Mouse (Mus musculus) adrenal gland, postnatal 10 days (tissue): ENCODE measurements around the gene Mnt. TPM values are rescaled to one million over a fixed set of nuclear protein-coding genes. Genes with fewer than 3 reads are reported as not detected.

Experiments
- DNase-seq: peaks from one replicate; pipeline ENCODE4 v3.0.0; 2021; ENCODE audit warnings: mixed read lengths
- long read RNA-seq, 2 experiments: library from polyadenylated mRNA; stranded (forward); transcript quantifications; one replicate each; pipeline ENCODE4 v2.0.0; 2021
- total RNA-seq, 2 experiments: library from RNA; stranded (reverse); gene quantifications; 2 replicates each; pipeline ENCODE4 v1.2.3; 2021

The Mnt gene
- 10 to 100 TPM; 19.1 to 20.6 TPM for total RNA-seq
- long read RNA-seq, experiment 1, partial matches to known transcripts: 18 of 19 reads
- long read RNA-seq, experiment 1, other reads (novel, unspliced or antisense): 1 of 19 reads
- long read RNA-seq, experiment 2, full-length matches to known transcripts: 2 of 6 reads
- long read RNA-seq, experiment 2, partial matches to known transcripts: 4 of 6 reads
- long read RNA-seq, experiment 2, other reads (novel, unspliced or antisense): 0 of 6 reads

DNA sequence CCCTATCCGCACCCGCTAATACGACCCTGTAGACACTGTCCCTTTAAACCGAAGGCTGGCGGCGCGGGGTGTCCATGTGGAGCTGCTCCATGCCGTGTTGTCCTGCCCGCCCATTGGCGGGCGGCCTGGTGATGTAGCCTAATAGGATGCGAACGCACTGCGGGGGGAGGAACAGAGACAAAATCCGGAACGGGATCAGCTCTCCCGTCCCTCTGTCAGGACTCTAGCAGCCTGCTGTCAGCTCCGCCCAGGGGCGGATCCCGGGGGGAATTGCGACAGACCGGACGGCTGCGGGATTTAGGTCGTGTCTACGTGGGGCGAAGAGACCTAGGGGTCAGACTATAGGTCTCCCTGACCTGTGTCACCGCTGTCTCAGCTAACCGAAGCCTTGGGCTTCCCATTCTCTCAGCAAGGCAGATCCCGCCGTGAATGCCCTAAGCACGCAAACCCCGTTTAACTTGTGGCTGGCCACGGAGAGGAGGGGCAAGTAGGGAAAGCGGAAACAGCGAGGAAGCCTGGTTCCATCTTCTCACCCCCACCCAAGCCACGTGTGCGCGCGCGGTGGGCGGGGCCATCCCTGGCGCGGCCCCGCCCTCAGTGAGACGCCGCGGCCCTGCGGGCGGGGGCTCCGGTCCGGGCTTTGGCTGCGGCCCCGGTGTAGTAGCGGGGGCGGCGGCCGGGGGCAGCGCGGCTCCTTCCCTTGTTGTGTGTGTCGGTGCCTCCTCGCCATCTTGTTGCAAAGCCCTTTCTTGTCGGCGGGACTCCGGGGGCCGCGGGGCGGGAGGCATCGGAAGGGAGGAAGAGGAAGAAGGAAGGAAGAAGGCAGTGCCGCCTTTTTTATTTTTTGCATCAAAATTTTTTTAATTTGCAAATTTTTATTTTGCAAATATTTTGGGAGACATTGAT lies at the start of gene Mnt:
TSS of gene Mnt (plus strand) at position 665 of the 906 bp plus-strand sequence.
- peak; percentile 99 for DNase-seq

DNA sequence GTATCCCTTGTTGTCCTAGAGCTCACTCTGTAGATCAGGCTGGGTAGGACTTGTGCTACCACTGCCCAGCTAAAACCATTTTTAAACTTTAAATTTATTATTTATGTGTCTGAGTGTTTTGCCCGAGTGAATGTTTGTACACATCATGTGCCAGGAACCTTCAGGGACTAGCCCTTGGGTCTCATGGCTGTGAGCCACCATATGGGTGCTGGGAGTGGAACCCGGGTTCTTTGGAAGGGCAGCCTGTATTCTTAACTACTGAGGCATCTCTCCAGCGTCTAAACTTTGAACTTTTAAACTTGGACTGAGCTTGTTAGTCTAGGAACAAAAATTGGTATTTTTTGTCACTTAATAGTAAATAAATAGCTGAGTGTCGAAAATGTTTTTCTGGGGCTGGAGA lies 37.8 kb upstream of the Mnt start:
- DNase-seq: no peak

DNA sequence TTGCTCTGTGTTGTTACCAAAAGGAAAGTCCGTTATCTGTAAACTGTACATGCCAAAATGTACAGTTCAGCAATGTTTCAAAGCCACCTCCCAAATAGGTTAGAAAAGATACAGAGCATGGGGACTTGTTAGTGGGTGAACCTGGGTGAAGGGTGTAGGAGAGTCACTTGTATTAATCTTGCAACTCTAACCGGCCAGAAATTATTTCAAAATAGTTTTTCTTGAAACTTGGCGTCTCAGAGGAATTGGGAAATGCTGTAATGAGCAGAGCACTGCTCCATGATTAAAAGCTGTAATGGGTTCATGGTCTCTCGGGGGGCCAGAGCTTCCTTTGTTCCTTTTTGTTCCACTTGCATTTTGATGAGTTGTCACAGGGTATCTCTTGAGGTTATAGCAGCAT lies 30.1 kb upstream of the Mnt start:
- DNase-seq: no peak

DNA sequence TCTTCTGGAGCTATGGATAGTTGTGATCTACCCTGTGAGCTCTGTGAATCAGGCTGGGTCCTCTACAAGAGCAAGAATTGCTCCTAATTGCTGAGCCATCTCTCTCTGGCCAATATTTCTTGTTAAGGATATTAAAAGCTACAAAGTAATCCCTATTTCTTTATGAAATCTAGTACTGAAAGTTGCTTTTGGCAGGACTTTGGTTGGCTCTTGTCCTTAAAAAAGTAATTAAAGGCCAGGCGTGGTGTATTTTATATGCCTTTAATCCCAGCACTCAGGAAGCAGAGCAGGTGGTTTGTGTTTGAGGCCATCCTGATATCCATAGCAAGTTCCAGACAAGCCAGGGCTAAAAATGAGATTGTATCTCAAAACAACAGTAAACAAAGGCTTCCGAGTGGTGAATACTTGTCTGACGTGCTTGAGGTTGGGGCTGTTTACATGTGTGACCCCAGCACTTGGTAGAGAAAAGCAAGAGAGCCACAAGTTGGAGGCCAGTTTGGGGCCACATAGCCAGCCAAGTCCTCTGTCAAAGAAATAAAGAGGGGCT lies 26.6 kb upstream of the Mnt start:
- no peak for DNase-seq

DNA sequence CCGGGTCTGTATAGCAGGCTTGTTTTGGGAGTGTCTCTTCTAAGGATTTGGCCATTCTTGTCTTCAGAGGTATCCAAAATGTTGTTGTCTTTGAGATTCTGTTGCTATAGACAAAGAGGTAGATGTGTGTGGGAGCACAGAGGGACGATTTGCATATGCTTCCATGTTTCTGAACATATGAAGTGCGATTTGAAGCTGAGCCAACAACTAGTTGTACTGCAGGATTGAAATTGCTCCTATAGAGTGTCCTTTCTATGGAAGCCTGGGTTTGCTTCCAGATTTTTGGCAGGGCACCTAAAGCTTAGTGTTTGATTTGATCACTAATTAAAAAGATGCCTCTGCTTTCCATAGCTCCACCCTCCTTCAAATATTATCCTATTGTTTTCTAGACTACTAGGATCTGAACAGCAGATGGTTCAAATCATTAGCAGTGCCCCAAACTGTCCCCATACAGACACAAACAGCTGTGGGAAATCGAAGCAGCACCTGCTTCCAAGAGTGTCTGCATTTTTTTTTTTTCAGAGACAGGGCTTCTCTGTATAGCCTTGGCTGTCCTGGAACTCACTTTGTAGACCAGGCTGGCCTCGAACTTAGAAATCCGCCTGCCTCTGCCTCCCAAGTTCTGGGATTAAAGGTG lies 23.4 kb upstream of the Mnt start:
- DNase-seq: no peak

DNA sequence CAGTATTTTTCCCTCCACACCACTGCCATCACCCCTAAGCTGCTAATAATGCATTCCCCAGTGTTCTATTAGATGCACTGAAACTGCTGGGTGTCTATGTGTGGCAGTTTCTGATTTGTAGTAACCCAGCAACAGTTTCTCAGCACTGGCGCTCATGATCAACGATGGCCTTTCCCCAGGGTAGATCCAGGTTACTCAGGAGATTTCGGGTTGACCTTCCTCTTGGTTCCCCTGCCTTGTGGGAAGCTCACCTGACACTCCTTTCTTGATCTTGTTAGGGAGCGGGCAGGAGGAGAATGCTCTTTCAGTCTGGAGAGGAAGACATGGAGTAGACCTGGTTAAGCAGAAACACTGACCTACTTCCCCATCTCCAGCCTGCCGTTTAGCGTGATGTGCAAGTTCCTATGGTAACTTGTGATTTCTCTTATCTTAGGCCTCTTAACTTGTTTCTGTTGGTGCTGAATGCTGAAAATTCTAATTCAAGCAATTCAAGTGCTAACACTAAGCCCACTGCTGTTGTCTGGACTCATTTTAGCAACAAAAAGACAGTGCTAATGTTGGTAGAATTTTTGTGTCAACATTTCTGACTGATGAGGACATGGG lies 22.4 kb upstream of the Mnt start:
- DNase-seq: no peak

DNA sequence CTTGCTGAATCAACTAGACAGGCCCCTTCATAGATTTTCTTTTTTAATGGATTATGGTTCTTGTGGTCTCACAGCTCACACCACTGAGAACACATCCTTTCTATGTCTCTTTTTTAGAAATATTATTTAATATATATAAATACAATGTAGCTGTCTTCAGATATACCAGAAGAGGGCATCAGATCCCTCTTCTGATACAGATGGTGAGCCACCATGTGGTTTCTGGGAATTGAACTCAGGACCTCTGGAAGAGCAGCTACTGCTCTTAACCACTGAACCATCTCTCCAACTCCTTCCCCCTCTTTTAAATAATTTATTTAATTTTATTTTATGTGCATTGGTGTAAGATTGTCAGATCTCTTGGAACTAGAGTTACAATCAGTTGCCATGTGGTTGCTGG lies 20.6 kb upstream of the Mnt start:
- no peak for DNase-seq

DNA sequence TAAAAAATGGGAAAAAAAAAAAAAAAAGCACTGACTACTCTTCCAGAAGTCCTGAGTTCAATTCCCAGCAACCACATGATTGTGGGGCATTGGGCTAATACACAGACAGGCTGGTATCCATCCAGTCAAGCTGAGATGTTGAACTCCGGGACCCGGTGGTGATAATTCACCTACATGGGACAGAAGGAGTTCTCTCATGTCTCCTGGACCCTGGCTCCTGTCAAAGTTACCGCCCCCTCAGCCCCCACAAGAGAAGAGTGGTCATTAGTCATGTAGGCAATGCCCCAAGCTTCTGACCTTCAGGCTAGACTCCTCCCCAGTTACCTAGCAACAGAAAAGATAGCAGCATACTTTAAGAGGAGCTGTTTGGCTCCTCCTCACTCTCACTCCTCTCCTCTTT lies 19.7 kb upstream of the Mnt start:
- peak; percentile 31 for DNase-seq

DNA sequence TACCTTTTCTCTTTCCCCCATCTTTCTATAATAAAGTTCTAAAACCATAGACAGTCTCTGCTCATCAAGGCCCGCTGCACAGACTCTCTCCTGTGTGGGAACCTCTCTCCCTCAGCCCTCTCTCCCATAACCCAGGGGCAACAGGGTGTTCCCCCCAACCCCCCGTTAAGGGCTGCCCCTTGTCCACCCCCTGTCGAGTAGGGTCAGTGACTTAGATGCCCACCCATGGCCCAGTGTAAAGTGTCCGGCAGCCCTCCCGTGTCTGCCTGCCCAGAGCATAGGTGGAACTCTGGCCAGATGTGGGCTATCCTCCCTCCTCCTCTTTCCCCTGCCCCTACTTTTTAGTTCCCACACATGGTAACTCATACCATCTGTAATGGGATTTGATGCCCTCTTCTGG lies 19.2 kb upstream of the Mnt start:
- DNase-seq: no peak

DNA sequence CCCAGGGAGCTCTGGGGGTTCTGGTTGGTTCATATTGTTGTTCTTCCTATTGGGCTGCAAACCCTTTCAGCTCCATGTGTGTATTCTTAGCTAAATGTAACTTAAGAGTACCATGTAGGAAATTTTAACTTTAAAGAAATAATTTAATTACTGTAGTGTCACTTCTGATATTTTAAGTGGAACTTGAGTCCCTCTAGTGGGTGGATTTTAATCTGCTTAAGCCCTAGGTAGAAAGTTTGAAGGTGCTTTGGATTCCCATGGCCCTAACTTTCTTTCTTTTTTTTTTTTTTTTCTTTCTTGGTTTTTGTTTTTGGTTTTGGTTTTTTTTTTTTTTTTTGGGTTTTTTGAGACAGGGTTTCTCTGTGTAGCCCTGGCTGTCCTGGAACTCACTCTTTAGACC lies 14.9 kb upstream of the Mnt start:
- DNase-seq: no peak

DNA sequence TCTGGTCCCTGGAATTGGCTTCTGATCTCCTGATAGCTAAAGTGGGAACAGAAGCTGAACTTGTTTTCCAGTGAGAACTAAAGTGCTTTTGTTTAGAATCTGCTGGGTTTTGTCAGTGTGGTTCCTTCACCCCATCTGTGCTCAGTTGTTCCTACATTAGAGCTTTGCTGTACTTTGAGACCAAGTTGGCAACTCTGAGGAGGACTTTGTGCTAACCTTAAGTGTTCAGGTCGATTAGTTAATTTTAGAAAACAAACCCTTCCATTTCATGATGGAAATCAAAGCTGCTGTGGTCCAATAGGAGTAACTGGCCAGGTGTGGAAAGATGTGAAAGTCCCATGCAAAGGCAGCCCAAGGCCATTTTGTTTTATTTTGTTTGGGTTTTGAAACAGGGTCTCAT lies 9.8 kb upstream of the Mnt start:
- DNase-seq: no peak

DNA sequence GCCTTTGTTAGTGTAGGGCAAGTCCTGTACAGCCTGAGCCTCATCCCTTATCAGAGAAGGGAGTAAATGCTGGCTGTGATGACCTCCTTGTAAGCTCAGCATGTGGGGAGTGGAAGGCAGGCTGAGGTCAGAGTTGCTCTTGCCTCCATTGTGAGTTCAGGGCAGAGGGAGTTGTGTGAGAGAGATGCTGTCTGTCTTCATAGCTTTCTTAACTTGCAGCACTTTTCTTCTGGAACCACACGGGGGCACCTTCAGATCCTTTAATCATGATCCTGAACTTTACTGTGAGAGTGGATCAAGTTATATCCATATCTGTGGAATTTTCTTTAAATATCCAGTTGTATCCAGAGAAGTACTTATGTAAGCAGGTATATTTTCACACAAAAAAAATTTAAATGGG lies 9.3 kb upstream of the Mnt start:
- DNase-seq: peak; percentile 41

DNA sequence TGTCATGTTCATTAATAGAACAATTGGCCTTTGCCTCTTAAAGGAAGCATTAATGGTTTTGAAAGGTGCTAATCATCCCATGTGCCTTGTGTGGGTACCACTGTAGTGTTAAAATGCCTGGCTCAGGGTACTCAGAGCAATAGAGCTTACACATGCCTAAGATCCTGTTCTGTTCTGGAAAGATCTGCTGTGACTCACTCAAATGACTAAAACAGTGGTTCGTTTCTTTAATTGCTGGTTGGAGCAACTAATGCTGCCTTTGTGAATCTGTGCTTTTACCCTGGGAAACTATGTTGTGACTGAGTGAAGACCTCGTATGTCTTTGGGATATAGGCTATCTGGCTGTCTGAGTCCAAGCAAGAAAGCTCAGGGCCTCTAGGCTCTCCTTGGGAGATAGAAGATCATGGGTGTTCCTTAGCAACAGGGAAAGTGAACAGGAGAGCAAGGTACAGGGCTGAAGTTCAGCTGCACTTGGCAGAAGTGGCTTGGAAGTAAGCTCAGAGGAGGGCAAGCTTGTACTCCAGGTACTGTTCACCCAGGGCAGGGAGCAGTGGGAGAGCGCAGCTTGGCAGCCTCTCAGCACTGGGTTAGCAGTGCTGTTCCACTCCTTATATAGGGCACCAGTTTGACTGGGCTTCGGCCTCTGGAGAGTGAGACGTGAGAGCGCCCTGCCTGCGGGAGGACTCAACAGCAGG lies 7.8 kb upstream of the Mnt start:
- DNase-seq: peak; percentile 12

DNA sequence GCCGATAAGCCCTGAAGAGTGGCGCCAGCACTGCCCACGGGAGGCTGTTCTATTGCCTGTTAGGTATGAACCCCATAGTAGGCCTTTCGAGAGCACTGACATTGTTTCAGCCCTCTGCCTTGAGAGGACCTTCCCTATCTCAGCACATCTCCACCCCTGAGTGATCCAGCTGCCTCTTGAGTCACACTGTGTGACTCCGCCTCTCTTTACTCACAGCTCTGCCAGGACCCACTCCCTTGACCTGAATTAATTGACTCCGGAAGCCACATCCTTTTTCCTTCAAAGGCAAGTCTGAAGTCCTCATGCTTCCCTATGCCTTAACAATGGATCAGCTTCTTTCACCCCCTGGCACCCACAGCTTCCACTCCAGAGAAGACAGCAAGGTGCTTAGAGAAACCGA lies 4.6 kb upstream of the Mnt start:
- DNase-seq: peak; percentile 69

DNA sequence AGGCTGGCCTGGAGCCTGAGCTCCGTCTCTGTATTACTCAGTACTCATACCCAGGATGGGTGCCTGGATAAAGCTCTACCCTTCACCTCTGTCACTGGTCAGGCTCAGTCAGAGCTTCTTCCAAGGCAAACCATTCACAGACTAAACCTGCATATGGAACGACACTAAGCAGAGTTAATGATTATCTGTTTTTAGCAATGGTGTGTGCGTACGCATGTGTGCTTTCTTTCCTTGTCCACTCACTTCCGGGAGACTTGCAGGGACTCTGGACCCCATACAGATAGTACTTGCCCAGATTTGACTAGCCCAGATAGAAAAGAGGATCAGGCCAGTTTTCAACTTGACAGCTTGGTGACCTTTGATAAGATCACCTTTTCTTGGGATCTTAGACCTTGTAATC lies 4.0 kb upstream of the Mnt start:
- DNase-seq: no peak

DNA sequence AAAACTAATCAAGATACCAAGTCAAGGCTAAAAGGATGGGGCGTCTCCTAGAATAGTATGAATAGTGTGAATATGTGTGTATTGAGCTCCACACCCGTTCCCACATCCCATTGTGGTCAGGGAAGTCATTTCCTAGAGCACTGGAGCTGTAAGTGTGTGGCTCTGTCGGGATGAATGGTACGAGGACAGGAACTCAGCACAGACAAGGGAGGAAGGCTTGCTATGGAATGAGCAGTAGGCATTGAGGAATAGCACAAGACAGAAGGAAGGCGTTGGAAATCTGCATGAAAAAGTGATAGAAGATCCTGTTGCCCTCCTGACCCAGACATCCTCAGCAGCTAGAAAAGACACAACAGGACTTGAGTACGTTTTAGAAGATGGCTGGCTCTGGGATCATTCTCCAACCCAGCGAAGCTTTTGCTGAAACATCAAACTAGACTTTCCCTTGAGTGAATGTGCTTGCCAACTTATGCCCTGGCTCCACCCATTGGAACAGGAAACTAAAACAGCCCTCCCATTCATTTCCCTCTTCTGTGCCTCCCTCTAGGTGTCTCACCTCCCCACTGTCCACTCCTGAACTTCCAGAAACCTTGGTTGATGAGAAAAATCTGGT lies 2.8 kb upstream of the Mnt start:
- DNase-seq: no peak

DNA sequence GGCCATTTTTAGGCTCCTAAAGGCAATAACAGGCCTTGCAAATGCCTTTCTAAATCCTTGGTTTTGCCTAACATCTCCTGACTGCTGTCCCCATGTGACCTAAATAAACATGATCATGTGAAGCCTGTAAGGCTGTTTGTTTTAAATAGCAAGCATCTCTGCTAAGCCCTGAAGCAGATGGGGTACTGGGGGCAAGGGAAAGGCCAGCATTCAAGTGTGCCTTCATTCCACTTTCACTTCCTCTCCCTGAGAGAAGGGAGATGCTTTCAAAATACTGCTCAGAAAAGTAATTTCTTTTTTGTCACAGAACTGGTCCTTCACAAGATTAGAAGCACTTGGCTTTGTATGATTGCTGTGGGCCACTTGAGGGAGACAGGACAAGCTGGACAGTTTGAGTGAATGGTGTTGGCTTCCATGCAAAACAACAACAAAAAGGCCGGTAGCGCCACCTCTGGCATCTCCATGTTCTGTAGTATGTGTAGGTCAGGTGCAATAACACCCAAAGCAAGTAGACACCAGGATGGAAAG lies 2.3 kb upstream of the Mnt start:
- DNase-seq: no peak

DNA sequence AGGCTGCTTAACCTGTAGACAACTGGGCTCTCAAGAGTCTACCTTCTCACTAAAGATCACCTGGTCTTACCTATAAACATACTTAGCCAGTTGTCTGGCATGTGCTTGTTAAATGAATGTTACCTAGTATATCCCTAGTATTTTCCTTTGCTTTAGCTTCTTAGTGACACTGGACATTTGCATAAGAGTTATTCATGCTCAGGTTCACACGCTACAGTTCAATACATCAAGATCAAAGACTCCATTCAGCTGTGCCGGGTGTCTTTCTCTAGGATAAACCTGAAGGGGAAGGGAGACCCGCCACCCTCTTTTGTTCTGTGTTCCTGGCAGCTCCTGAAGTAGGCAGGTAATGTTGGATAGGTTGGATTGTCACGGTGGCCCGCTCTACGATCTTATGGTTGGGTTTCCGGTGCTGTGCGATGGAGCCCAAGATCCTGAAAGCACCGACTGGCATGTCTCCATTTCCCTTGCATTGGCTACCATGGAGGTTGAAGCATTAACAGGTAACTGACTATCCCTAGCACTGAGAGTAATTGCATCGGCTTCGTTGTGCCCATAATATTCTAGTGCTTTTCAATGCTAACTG lies 1.7 kb upstream of the Mnt start:
- DNase-seq: no peak

DNA sequence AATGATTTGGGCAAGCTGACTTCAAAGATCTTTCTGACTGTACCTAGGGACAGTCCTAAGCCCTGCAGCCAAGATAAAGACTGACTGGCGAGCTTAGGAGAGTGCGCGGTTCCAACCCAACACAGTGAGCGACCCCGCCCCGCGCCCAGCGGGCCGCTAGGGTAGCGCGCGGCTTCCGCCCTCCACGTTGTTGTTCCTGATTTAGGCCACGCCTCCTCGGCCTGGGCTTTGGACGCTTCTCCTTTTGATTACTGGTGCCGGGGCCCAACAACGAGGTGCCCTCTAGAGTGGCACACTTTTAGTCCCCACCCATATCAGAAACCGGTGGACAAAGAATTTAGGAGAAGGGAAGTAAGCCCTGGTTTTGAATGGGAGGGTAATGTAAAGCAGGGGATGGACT lies 908 bp upstream of the Mnt start:
- peak; percentile 90 for DNase-seq

DNA sequence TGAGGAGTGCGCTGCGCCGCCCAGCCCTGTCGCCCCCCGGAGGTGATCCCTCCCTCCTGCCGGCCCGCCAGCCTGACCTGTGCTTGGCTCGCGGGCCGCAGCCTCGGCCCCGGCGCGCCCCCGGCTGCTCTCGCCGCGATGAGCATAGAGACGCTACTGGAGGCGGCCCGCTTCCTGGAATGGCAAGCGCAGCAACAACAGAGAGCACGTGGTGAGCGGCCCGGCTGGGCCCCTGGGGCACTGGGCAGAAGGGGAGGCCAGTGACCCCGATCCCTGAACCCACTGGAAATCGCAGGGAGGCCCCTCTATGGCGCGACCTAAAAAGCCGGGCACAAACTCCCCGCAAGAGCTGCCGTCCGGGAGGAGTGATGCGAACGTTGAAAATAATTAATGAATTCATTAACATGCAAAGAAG lies 478 bp downstream of the Mnt start:
- DNase-seq: peak; percentile 68
